Mouse (Mus musculus): ENCODE measurements at regions not wholly inside any gene's neighbourhood (a gene's known extent, or its start where the extent isn't known, plus 50 kb on each side); places are given as distances from the start of the nearest gene placed in this dataset.

DNA sequence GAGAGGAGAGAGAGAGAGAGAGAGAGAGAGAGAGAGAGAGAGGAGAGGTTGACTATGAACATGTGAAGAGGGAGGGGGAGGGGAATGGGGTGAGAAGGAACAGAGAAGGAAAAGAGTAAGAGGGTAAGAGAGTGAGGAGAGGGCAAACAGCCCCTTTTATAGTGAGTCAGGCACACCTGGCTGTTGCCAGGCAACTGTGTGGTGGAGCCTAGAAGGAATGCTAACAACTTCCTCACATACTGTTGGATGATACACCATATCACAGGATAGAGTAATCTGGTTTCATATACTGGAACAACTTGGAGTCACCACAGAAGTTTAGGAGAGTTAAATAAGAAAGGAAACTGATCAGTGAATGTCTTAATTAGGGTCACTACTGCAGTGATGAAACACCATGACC lies 204.1 kb downstream of the 1700064H15Rik start:
- no peaks in the 10 kb centered on the region for H3K27me3 ChIP-seq (replicated peaks; ENCODE audit: control insufficient read depth, insufficient read depth, low read length)
- H3K36me3 ChIP-seq (ENCODE audit: control insufficient read depth, insufficient read depth, low read length): no peaks in the 10 kb centered on the region
- no peak for DNase-seq
- no peak overlapping the region for H3K27ac ChIP-seq (ENCODE audit: insufficient read depth, low read depth, low read length)
- H3K4me3 ChIP-seq (ENCODE audit: insufficient read depth, low read depth, low read length): no peak overlapping the region
- TF ChIP-seq CTCF (conservative IDR thresholded peaks at IDR 0.05; ENCODE audit: insufficient read depth, insufficient read length, low read depth, low read length): no peak
- TF ChIP-seq POLR2A (IDR thresholded peaks at IDR 0.05; ENCODE audit: low read depth, low read length): no peak
- H3K4me1 ChIP-seq (ENCODE audit: control insufficient read depth, insufficient read depth, low read length): no peaks in the 10 kb centered on the region

- Histone ChIP-seq H3K4me3 (ENCODE audit: insufficient read depth, low read depth, low read length) (no peak overlapping the region), H3K27ac (ENCODE audit: insufficient read depth, low read depth, low read length) (no peak overlapping the region), H3K4me1 (ENCODE audit: control insufficient read depth, insufficient read depth, low read length) (no peaks in the 10 kb centered on the region), H3K27me3 (replicated peaks; ENCODE audit: control insufficient read depth, insufficient read depth, low read length) (no peaks in the 10 kb centered on the region), H3K36me3 (ENCODE audit: control insufficient read depth, insufficient read depth, low read length) (no peaks in the 10 kb centered on the region)
- 88% methylated on average over 1 of the region's 1 CpGs for WGBS
- TF ChIP-seq POLR2A (IDR thresholded peaks at IDR 0.05; ENCODE audit: low read depth, low read length) (no peak), CTCF (conservative IDR thresholded peaks at IDR 0.05; ENCODE audit: insufficient read depth, insufficient read length, low read depth, low read length) (no peak)
- DNase-seq: no peak
Observed at GRCm38 (mm10) chr3:19421430-19421944, 207.0 kb downstream of the 1700064H15Rik start.

DNA sequence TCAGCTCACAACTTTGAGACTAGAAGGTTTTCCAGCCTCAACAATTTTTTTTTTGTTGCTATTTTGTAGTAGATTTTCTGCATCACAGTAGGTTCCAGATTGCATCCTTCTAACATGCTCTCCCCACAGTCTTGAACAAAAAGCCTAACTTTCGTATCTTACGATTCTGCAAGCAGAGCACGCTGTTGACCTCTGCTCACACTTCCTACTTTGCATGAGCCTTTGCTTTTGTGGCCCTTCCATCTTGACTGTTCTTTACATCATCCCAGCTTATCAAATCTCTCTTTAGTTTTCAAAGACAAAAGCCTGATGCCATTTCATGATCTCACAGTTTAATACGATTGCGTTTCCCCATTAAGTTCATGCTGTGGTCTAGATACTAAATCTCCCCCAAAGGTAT lies 207.6 kb downstream of the 1700064H15Rik start:
- no peak for DNase-seq
- Histone ChIP-seq H3K27me3 (replicated peaks; ENCODE audit: control insufficient read depth, insufficient read depth, low read length) (no peaks in the 10 kb centered on the region), H3K4me3 (ENCODE audit: insufficient read depth, low read depth, low read length) (no peak overlapping the region), H3K4me1 (ENCODE audit: control insufficient read depth, insufficient read depth, low read length) (no peaks in the 10 kb centered on the region), H3K27ac (ENCODE audit: insufficient read depth, low read depth, low read length) (no peak overlapping the region), H3K36me3 (ENCODE audit: control insufficient read depth, insufficient read depth, low read length) (no peaks in the 10 kb centered on the region)
- 93% methylated on average over 5 of the region's 5 CpGs for WGBS
- TF ChIP-seq CTCF (conservative IDR thresholded peaks at IDR 0.05; ENCODE audit: insufficient read depth, insufficient read length, low read depth, low read length) (no peak), POLR2A (IDR thresholded peaks at IDR 0.05; ENCODE audit: low read depth, low read length) (no peak)

DNA sequence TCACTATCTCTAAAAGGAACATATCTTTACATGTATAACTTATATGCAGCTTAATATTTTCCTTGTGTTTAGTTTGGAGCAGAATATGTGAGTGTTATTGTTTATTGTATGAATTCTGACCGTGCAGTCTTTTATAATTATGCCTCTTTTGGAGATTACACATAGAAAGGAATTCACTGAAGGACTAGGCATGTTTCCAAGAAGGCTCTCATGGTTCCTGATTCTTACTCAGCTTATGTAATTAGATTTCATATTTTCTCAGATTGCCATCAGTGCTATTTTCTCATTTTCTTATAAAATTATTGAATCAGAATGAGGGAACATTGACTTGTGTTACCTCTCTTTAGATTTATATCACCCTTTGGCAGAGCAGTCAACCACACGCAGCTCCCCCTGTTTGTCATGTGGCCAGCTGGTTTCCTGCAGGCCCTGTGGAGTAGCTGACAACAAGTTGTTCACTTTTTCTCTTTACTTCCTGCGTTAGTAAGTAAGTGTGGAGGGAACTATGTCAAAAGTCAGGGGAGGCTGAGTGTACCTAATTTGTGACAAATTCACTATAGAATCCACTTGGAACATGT lies 217.4 kb downstream of the 1700064H15Rik start:
- no peaks in the 10 kb centered on the region for H3K27me3 ChIP-seq (replicated peaks; ENCODE audit: control insufficient read depth, insufficient read depth, low read length)
- 45% methylated on average over 3 of the region's 3 CpGs for WGBS
- no peak overlapping the region for H3K27ac ChIP-seq (ENCODE audit: insufficient read depth, low read depth, low read length)
- DNase-seq: peak; percentile 8
- TF ChIP-seq POLR2A (IDR thresholded peaks at IDR 0.05; ENCODE audit: low read depth, low read length) (no peak), CTCF (conservative IDR thresholded peaks at IDR 0.05; ENCODE audit: insufficient read depth, insufficient read length, low read depth, low read length) (no peak)
- H3K36me3 ChIP-seq (ENCODE audit: control insufficient read depth, insufficient read depth, low read length): no peaks in the 10 kb centered on the region
- no peaks in the 10 kb centered on the region for H3K4me1 ChIP-seq (ENCODE audit: control insufficient read depth, insufficient read depth, low read length)
- H3K4me3 ChIP-seq (ENCODE audit: insufficient read depth, low read depth, low read length): no peak overlapping the region

DNA sequence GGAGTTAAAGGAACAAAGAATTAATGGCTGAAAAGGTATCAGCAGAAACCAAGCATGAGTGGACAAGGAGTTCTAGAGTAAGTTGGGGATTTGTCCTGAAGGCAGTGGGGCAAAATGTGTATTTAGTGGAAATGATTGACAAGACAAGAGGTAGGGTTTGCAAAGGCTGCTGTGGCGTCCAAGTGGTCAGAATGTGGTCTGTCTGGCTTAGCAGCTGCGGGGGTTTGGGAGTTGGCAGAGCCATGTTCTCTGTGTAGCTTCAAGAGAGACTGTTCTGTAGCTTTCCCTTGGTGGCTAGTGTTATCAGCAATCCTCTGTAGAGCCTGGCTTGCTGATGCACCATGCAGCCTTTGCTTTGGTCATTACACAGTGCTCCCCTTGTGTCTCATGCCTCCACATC lies 220.2 kb downstream of the 1700064H15Rik start:
- no peak for TF ChIP-seq CTCF (conservative IDR thresholded peaks at IDR 0.05; ENCODE audit: insufficient read depth, insufficient read length, low read depth, low read length)
- TF ChIP-seq POLR2A (IDR thresholded peaks at IDR 0.05; ENCODE audit: low read depth, low read length): no peak
- WGBS: 64% methylated on average over 2 of the region's 2 CpGs
- Histone ChIP-seq H3K27ac (ENCODE audit: insufficient read depth, low read depth, low read length) (no peak overlapping the region), H3K4me1 (ENCODE audit: control insufficient read depth, insufficient read depth, low read length) (no peaks in the 10 kb centered on the region), H3K27me3 (replicated peaks; ENCODE audit: control insufficient read depth, insufficient read depth, low read length) (no peaks in the 10 kb centered on the region), H3K36me3 (ENCODE audit: control insufficient read depth, insufficient read depth, low read length) (no peaks in the 10 kb centered on the region), H3K4me3 (ENCODE audit: insufficient read depth, low read depth, low read length) (no peak overlapping the region)
- peak; percentile 9 for DNase-seq

DNA sequence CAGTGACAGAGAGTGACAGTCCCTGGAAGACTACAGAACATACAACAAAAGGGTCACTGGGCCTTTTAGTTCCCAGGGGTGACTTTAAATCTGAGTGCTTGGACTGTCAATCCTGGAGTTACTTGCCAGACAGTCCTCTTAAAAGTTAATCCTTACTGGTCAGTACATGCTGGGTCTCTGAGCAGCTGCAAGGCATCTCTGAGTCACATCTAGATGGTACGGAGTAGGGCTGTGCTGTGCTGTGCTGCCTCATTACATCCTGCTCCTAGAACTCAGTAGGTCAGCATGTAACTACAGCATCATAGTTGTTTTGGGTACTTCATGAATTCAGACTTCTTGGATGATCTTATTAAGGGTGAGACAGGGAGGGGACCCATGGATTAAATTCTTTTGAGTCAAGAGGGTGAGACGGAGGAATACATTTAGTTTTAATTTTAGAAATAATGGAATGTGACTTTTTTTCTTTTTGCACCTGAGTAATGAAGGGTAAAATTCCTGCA lies 220.8 kb downstream of the 1700064H15Rik start:
- no peak overlapping the region for H3K4me3 ChIP-seq (ENCODE audit: insufficient read depth, low read depth, low read length)
- H3K27me3 ChIP-seq (replicated peaks; ENCODE audit: control insufficient read depth, insufficient read depth, low read length): no peaks in the 10 kb centered on the region
- H3K27ac ChIP-seq (ENCODE audit: insufficient read depth, low read depth, low read length): no peak overlapping the region; the same call in 1 of the 2 replicates
- peak; percentile 4 for DNase-seq
- WGBS: 71% methylated on average over 2 of the region's 2 CpGs
- no peaks in the 10 kb centered on the region for H3K4me1 ChIP-seq (ENCODE audit: control insufficient read depth, insufficient read depth, low read length)
- TF ChIP-seq POLR2A (IDR thresholded peaks at IDR 0.05; ENCODE audit: low read depth, low read length) (no peak), CTCF (conservative IDR thresholded peaks at IDR 0.05; ENCODE audit: insufficient read depth, insufficient read length, low read depth, low read length) (no peak)
- H3K36me3 ChIP-seq (ENCODE audit: control insufficient read depth, insufficient read depth, low read length): no peaks in the 10 kb centered on the region

- no peaks in the 10 kb centered on the region for H3K36me3 ChIP-seq (ENCODE audit: control insufficient read depth, insufficient read depth, low read length)
- DNase-seq: no peak
- 62% methylated on average over 14 of the region's 14 CpGs for WGBS
- no peaks in the 10 kb centered on the region for H3K27me3 ChIP-seq (replicated peaks; ENCODE audit: control insufficient read depth, insufficient read depth, low read length)
- H3K4me3 ChIP-seq (ENCODE audit: insufficient read depth, low read depth, low read length): no peak overlapping the region
- H3K4me1 ChIP-seq (ENCODE audit: control insufficient read depth, insufficient read depth, low read length): no peaks in the 10 kb centered on the region
- no peak overlapping the region for H3K27ac ChIP-seq (ENCODE audit: insufficient read depth, low read depth, low read length)
- TF ChIP-seq POLR2A (IDR thresholded peaks at IDR 0.05; ENCODE audit: low read depth, low read length) (no peak), CTCF (conservative IDR thresholded peaks at IDR 0.05; ENCODE audit: insufficient read depth, insufficient read length, low read depth, low read length) (no peak)
Observed at GRCm38 (mm10) chr3:19406351-19407151, 221.9 kb downstream of the 1700064H15Rik start.

Measured in kidney, adult 2 months (tissue).